Mouse (Mus musculus): ENCODE measurements at regions not wholly inside any gene's neighbourhood (a gene's known extent, or its start where the extent isn't known, plus 50 kb on each side); places are given as distances from the start of the nearest gene placed in this dataset.
A peak's percentile ranks its signal among the peaks of the same experiment; 100 is the strongest.

GRCm38 (mm10) chr6:81076602-81077001 lies 846.9 kb upstream of the Gcfc2 start:
- Histone ChIP-seq H3K36me3 (ENCODE audit: control insufficient read depth, insufficient read depth, low read length, poor library complexity, severe bottlenecking) (no peaks in the 10 kb centered on the region), H3K9me3 (replicated peaks; ENCODE audit: control insufficient read depth, insufficient read depth, low read length, poor library complexity, severe bottlenecking) (no peaks in the 10 kb centered on the region), H3K9ac (ENCODE audit: low read depth, poor library complexity, severe bottlenecking) (no peak overlapping the region), H3K27me3 (ENCODE audit: control insufficient read depth, insufficient read depth, low read length, poor library complexity, severe bottlenecking) (no peaks in the 10 kb centered on the region), H3K27ac (ENCODE audit: insufficient read depth, low read length) (no peak overlapping the region), H3K4me1 (ENCODE audit: control insufficient read depth, insufficient read depth, low read length) (peaks cover 2% of the 10 kb centered on the region), H3K4me3 (ENCODE audit: low read depth, low read length) (no peak overlapping the region)
- TF ChIP-seq EP300 (IDR thresholded peaks at IDR 0.05; ENCODE audit: insufficient read depth, low read depth, low read length) (0 out of 2 replicates have a peak, but pooled peaks have one; percentile 44), CTCF (IDR thresholded peaks at IDR 0.05; ENCODE audit: low read depth, low read length) (no peak)
